Mouse (Mus musculus) thymus, postnatal 14 days (tissue): ENCODE measurements around the gene Ankrd39.

Experiments
- DNase-seq: peaks from one replicate; pipeline ENCODE4 v3.0.0; 2021

Gene Ankrd39

DNA sequence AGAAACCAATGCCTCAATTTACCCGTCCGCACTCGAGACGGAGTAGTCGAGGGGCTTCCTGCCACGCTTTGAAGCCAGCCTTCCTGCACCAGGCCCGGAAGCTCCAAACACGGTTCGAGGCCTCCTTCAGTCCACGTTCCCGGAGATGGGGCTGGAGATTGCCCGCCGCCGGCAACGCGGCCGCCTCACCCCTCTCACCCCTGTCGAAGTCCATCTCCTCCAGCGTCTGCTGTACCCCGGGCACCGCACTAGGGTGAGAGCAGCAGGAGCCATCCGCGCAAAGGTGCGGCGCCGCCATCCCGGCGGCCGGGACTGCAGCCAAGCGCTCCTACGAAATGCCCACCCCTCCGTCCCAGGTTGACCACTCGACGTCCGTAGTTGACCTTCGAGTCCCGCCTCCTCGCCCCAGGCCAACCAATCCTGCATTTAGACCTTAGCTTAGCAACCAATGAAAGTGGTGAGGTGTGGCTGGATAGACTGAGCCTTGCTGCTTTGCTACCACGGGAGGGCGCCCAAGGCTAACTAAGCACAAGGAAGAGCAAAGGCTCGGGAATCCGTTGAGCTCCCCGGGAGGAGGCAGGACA lies at the start of gene Ankrd39:
Ankrd39 (minus strand) TSS at position 558 of the 584 bp plus-strand sequence.
- DNase-seq = peak; percentile 97

DNA sequence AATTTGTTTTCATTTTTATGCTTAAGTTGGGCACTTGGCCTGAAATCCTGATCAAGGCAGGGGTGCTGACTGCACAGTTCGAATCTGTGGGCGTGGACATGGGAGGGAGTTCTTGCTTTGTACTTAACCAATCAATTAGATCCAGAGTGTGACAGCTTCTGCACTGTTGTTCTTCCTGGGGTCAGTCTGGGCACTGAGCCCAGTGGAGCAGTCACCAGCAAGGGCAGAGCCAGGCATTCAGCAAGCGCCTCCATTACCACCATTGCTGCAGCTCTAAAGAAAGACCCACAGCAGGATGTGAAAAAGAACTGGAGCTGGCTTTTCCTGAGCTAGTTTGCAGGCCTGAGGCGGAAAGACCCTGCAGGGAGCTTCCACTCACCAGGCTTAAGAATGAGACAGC lies 48.9 kb upstream of the Ankrd39 start:
- DNase-seq = no peak

DNA sequence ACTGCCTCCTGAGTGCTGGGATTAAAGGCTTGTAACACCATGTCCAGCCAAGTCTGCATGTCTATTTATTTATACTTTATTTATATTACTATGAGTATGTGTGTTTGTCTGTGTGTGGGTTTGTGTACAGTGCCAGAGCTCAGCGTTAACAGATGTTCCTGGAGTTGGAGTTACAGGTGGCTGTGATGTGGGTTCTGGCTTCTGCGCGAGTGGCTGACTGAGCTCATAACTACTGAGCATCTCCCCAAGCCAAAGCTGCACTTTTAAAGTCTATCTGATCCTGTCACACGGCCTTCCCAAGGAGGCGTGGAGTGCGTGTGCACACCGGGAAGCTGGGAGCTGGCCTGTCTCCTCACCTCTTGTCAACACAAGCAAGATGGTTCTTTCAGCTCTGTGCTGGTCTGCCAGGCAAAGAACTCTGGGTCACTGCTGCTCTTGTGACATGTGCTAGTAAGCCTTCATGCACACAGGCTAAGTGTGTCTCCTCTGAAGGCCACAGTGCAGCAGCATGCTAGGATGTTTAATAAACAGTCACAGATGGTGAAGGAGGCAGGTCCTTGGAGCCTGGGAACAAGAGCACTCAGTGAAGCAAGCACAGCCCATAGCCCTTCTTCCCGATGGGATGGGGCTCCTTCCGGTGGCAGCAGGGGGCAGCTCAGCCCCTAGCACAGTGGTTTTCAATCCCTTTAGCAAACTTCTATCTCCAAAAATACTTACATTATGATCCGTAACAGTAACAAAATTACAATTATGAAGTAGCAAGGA lies 48.1 kb upstream of the Ankrd39 start:
- DNase-seq = peak; percentile 60

DNA sequence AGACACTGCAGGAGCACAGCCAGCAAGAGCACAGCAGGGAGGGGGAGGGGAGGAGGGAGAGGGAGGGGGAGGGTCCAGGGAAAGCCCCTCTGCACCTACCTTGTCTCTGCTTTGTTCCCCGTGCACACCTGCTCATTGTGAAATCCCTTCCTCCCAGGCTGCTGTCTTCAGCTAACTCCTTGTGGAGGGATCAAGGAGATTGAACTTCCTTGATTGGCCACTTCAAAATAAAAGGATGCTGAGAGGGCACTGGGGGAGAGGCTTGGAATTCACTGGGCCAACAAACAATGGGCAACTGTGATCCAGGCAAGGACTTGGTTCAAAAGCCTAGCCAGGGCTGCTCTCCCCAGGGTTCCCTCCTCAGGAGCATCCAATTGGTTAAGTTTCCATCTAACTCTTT lies 45.9 kb upstream of the Ankrd39 start:
- no peak for DNase-seq

DNA sequence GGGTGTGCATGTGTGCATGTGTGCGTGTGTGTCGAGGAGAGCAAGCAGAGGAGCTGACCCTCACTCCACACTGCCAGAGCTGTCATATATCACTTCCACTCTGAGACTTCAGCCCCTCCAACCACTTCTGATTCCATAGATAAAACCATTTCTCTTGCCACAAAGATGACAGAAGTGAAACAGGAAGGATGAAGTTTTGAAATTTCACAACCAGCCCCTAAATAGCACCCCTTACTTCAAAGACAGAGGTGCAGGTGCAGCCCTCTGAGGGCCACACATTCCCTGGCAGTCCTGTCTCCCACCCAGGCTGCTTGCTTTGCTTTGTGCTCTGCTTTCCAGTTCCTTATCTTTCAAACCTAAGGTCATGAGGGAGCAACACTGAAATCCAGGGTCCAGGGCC lies 44.2 kb upstream of the Ankrd39 start:
- DNase-seq = peak; percentile 60

DNA sequence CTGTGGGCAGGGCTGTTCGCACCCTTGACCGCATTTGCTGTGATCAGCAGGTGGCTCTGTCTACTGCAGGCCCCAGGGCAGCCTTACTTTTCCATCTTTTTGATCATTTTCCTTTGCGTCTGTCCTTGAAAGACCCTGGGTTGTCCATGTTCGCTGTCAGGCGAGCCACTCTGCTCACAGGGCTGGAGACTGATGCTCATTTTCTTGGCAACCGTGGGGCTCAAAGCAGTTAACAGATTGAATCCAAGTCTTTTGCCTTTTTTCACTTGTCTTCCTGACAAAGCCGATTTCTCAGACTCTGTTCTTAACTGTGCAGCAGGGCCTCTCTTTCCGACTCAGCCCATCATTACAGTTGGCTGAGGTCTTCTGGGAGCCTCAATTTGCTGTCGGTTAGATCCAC lies 43.4 kb upstream of the Ankrd39 start:
- DNase-seq = no peak

DNA sequence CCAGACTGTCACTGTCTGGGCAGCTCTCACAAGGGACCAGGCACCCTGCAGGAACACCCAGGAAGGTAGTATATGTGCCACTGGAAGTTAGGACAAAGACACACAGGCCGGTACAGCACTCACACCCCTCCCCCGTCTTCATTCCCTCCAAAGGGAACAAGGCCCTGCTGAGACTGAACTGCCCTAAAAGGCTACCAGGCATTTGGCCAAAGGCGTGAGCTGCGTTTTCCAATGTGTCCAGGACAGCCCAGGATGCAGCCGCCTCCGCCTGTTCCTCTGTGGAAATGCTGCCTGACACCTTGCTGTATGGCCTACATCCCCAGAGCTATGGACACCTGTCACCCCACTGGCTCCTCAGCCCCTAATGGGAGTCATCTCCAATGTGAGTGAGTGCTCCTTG lies 42.2 kb upstream of the Ankrd39 start:
- DNase-seq = no peak

DNA sequence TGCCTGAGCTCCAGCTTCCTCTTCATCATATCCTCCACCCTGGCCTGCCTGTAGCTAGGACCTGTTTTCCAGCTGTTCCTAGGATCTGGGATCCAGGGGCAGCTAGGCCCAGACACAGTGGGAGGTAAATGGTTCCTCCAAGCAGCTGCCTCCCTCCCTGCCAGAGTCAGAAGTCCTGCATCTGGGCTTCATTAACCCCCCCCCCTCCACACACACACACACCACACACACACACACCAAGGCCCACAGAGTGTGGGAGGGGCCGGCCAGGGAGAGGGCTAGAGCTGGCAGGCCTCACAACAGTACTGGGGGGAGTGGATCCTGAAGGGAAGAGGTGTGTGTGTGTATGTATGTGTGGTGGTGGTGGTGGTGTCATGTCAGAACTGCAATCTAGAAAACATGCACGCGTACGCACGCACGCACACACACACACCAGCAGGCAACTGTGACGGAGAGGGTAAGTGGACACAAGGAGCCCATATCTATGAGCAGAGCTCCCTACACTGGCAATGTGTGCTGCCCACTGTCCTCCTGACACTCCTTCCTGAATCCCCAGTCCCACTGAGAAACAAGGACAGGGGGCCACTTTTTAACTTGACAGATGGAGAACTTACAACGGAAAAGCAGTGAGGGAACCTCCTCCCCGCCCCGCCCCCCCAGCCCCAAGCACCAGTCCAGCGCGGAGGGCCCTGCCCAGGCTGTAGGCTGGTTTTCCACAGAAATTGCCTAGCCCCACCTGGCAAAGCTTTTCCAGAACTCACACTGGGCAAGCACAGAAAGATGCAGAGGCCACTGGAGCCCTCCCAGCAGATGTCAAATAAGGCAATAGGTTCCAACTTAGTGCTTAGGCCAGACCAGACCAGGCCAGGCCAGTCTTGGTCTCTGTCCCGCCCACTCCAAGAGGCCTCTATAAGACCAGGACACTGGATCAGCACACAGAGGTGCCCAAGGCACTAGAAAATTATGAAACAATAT lies 41.5 kb upstream of the Ankrd39 start:
- DNase-seq = no peak

DNA sequence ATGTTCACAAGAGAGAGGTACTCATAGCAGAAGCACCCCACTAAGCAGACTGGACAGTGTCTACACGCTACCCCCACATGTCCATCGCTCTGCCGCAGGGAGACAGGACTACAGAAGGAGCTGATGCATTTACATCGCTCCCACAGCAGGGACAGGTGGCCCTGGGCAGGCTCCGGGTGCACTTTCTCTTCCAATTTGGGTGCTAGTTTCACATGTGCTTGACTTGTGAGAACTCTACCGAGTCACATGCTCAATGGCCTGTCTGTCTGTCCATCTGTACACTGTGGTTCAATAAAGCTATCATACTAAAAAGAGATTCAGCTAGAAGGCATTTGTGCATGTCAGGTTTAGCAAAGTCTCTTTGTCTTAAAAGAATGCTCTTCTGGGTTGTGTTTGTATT lies 40.6 kb upstream of the Ankrd39 start:
- no peak for DNase-seq

DNA sequence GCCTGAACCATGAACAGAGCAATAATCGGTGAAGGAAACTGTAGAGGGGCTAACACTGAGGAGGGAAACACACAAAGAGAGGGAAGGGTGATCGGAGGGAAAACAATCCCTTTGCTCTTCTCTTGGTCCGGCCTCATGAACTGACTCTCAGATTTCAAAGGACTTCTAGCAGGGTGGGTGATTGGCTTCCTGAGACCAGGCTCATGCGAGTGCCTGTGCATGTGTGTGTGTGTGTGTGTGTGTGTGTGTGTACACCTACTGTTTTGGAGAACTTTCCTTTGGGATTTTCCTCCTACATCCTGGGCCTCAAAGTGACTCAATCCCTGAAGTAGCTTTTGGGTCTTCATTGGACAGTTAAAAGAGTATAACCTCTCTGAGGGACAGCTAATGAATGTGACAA lies 39.0 kb upstream of the Ankrd39 start:
- DNase-seq = no peak

DNA sequence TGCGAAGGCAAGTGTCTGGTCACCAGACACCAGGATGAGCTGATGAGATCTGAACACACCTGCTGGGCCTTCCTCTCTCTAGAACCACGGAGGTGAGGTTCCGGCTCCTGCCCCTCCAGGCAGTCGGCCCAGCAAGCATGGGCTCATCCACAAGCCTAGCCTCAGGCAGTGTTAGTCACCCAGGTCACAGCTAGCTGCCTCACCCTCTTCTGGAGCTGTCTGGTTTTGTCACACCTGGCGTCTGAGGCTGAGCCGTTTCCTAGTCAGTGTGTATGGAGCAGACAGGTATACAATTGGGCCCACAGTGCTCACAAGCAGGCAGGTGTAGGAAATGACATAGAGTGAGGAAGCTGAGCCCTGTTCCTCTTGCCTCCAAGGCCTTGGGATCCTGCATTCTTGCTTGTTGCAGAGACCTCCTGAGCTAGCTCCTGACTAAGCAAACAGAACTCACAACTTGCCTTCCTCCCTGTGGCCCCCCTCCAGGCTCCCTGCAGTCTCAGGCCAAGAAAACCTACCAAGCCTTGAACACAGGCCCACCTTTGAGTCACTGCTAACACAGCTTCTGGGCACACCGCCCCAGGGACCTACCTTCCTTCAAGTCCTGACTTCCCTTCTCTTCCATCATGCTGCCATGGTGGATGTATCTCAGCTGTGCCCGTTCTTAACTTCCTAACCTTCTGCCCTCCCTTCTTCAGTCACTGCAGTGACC lies 36.3 kb upstream of the Ankrd39 start:
- no peak for DNase-seq

DNA sequence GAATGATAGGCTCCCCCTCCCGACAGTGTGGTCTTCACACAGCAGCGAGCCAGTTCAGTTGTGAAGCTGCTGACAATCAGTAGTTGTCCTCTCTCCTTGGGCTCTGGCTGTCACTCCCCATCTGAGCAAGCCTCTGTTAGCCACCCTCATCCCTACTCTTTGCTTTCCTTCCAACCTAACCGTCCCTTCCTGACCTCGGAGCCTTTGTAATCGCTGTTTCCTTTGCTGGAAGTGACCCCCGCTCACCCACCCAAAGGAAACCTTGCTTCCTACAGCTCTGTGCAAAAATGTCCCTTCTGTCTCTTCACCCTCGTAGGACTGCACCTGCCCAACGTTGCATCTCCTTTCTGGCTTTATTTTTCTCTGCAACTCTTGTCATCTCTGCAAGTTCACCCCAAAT lies 35.0 kb upstream of the Ankrd39 start:
- DNase-seq = no peak

DNA sequence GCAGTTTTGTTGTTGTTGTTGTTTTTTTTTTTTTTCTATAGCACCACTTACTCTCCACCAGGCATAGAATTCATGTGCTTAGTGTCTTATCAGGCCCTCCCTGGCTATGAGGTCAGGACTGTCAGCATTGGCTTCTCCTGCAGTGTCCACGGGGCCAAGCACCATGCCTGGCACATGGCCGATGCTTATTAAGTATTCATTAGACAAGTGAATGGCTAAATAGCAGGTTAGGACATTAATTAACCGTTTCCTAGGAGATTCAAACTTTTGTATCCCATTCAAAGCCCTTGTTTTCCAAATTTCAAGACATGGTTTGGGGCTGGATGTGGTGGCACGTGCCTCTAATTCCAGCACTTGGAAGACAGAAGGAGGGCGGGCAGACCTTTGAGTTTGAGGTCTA lies 34.0 kb upstream of the Ankrd39 start:
- DNase-seq = no peak

DNA sequence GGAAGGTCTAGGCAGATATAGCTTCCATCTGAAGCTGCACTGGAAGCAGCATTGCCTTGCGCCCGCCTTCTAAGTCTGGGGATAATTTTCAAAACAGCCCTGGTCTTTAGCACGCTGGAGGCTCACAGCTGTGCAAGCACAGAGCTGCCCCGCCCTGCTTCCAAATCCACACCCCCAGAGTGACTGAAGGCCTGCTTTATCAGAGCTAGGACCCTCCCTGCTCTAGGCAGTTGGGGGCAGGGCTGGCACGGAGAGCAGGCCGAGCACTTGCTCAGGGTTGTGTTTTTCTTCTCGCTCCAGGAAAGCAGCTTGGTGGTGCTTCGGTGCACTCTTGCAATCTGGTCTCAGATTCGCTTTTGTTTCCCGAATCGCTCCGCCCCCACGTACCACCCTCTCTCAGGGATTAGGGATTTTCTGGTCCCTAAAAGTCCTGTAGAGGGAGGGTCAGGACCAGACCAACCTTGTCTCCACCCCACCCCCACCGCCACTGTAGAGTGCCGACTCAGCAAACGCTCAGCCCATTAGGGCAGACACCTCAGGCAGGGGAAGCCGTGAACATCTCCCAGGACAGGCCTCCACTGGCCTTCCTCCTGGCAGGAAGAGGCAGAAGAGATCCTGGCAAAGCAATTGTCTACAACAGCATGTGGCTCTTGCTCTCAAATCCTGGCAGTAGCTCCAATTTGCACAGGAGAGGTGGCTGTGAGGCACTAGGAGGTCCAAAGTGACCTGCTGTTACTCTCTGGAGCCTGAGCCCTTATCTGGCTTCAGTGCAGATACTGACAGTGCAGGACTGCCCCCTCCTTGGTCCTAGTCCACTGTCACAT lies 33.4 kb upstream of the Ankrd39 start:
- DNase-seq = peak; percentile 20

DNA sequence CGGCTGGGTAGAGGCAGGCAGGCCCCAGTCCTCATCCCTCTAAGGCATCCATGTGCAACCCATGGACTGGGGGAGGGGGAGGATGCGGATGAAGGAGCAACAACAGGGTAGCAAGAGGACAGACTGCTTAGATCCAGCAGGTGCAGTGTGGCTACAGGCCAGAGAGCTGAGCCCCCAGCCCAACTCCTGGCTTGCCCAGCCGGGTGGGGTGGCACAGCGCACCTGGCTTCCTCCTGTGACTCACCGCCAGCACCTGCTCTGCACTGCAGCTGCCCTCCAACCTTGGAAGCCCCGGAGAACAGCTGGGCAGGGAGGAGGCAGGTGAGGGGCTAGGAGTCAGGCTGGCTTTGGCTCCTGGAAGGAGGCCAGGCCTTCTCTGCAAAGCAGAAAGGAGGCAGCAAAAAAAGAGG lies 32.7 kb upstream of the Ankrd39 start:
- peak; percentile 82 for DNase-seq

DNA sequence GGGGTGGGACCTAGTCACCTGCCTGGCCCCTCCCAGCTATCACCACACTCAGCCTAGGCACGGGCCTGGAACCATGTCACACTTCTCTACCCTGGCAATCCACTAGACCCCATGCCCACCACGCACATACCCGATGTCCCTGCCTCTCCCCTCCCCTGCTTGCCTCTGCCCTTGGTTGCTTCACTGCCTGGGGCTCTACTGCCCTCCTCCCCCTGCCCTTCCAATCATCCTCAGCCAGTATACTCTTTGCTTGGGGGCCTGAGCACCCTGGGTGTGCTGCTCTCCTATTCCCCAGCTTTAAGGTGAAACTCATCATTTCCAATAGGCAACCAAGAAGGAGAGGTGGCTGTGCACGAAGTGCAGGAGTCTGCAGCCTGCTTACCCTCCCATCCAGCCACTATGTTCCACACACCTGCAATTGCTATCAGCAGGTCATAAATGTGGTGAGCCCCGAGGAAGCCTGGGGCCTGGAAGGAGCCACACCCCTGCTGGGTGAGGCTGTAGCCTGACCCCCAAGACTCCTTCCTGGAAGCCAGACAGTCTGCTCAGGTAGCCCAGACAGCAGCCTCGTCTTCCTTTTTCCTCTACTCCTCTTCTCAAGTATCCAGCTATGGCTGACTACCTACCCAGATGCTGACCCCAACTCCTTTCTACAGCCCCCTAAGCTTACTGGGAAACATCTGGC lies 29.9 kb upstream of the Ankrd39 start:
- no peak for DNase-seq

DNA sequence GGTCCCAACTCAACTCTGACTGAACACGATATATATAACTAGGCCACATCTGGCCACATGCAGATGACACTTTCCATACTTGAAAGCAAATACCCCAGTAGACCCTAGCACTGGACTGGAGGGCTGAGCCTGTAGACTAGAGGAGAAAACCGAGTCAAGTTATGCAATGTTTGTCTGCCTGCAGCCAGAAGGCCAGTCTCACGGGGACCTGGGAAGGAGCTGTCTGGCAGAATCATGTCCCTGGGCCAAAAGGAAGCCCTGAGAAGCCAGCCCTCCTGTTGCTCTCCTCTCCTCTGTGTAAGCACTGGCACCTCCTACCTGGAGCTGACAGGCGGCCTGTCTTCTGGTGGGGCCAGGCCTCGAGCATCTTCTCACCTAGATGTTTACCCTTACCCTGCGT lies 28.1 kb upstream of the Ankrd39 start:
- no peak for DNase-seq

DNA sequence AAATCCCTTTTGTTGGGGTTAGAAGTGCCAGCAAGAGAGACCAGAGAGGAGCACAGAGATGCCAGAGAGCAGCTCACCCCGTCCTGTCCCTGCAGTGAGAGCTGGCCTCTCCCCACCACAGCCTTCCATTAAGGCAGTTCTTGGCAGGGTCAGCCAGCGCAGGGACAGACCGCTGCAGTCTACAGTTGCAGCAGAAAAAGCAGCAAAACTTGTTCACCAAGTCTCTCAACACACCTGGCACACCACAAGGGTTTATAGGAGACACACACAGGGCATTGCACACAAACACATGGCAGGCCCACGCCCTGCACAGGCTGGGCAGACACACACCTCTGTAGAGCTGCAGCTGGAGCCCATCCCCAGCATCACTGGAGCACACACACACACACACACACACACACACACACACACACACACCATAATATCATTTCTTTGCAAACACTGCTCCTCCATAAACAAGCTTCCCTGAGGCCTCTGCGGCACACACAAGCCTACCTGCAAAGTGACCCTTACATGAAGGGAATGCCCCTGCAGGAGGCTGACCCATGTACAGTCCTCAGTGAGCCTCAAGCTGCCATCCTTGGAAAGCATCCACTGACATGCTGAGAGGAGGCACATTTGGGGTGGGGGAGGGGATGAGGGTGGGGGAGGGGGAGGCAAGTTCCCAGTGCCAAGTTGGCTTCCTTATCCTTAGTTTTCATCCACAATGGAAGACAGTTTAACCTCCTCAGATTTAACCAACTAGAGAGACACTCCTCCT lies 27.1 kb upstream of the Ankrd39 start:
- DNase-seq = no peak

DNA sequence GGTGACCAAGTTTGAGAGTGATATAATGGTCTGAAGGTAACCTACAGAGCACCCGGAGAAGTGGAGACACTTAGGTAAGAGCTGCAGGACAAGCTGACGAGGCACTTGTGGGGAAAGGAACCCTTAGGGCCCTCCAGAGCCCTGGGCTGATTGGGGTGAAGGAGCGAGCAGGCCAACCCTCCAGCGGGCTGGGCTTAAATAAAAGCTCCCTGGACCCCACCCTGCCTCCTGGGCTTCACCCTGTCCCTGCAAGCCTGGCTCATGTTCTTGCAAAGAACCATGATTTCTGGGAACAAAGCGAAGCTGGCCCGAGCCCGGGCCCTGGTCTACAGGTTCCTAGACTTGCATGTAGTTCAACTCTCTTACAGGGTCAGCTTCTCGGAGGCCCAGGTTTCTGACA lies 26.3 kb upstream of the Ankrd39 start:
- no peak for DNase-seq

DNA sequence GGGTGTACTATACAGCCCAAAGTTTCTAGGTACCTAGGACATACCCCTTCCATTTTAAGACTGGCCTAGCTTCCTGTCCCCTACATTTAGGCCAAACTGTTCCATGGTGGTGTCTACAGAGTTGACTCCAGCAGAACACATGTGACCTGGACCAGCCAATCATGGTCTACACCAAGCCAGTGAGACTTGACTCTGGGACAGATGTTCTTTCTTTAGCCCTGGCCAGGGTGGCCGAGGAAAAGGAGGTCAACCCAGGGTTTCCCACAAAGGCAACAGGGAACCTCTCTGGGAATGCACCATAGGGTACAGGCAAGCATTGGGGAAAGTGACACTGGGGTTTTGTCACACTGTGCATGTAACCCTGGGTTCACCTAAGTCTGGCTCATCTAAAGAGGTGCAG lies 25.5 kb upstream of the Ankrd39 start:
- no peak for DNase-seq
